Mouse (Mus musculus): ENCODE measurements around the gene Srgn.
A peak's percentile ranks its signal among the peaks of the same experiment; 100 is the strongest.
"Not testable (repeated sequence)": the region's sequence is repeated elsewhere in the genome, so short reads cannot be mapped to it uniquely, and the experiment has no call there.

The Srgn gene

DNA sequence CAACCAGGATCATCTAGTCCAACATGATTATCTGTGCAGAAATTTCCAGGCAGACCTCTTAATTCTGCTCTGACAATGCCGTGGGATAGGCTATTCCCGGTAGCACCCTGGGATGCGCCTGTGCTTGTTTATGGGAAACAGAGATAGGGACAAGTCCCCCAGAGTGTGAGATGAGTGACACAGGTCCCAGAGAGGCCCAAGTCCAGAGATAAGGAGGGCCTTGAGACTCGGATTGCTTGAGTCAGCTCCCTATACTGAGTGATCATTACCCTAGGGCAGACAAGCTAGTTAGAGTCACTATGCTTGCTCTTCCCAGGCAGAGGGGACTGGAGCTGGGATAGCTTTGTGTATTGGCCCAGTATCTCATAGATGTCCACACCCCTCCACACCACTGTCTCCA, 5.5 kb downstream of the Srgn start:
- no peak for DNase-seq (ENCODE audit: low spot score)

GRCm38 (mm10) chr10:62520911-62521310, 6.3 kb downstream of the Srgn start:
- DNase-seq (ENCODE audit: low spot score): no peak

- DNase-seq (ENCODE audit: low spot score): peak; percentile 10
Observed at GRCm38 (mm10) chr10:62517511-62517910, 9.7 kb downstream of the Srgn start.

GRCm38 (mm10) chr10:62512855-62513254, 14.4 kb downstream of the Srgn start:
- DNase-seq (ENCODE audit: low spot score): no peak

DNA sequence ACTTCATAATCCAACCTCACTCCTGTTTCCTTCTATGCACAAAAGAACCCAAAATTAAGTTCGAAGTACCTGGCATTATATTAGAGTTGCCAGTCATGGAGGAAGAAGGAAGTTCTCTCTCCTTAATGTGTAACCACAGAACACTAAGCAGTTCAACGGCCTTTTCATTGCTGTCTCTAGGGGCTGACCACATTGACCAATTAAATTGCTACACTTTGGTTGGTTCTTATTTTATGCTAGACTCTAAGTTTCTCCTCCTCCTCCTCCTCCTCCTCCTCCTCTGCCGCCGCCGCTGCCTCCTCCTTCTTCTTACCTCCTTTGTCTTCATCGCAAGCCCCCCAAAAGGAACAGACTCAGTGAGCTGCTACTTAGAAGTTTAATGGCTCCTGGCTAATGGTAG, 15.7 kb downstream of the Srgn start:
- no peak for DNase-seq (ENCODE audit: low spot score)

- DNase-seq (ENCODE audit: low spot score): peak; percentile 51
Observed at GRCm38 (mm10) chr10:62509032-62509656, 18.1 kb downstream of the Srgn start.

DNA sequence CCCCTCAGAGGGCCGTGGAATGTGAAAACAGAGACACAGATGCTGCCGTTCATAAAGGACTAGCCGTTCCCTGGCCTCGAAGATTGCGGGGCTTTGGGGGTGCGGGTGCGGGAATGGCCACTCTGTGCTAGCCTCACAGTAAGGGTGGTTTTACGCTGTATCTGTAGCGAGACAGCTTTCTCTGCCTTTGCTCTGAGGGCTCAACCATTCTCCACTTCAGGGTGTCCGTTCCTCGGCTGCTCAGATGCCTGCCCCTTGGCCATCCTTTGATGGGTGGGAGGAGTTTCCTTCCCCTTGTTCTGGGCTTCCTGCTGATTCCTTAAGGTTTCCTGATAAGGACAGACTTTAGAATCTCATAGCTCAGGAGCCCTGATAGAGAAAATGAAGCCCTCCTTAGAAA, 18.8 kb downstream of the Srgn start:
- DNase-seq (ENCODE audit: low spot score): peak; percentile 81

DNA sequence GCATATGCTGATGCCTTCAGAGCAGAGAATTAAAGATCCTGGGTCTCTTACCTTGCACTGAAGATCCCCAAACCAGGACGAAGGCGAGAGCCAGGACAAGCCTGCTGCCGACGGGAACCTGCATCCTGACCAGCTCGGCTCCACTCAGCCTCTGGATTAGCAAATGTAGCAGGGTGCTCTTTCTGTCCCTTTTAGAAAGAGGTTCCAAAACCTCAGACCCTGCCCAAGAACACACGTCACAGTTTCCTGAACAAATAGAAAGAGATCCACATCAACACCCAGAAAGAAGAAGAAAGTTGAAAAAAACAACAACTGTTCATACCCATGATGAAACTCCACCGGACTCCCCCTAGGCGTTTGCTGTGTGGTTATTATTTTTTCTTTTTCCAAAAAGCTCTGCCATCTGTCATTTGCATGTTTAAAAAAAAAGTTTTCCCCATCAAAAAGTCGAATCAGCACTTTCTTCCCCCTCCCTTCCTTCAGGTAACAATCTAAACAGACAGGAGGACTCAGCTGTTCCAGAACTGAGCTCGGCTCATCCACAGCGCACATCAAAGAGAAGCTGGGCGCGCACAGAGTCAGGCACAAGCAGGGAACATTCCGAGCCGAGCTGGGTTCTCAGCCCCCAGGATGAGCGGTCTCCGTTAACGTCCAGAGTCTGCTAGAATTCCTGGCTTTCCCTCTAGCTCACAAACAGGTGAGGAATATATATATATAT, 19.5 kb downstream of the Srgn start:
- DNase-seq (ENCODE audit: low spot score): peak; percentile 87

DNA sequence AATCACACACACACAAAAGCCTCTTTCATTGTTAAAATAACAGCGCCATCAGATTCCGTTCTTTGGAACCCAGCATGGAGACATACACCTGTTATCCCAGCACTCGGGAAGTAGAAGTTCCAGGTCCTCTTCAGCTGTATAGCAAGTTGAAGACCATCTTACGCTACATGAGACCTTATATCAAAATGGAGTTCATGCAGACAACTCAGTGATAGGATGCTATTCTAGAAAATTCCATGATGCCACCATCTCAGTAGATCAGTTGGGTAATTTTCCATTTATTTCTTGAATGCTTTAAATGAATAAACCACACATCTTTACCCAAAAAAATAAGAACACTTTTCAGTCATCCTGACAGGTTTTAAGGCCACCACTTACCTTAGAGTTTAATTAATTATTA, 20.2 kb downstream of the Srgn start:
- DNase-seq (ENCODE audit: low spot score): no peak

GRCm38 (mm10) chr10:62506019-62506556, 21.2 kb downstream of the Srgn start:
- DNase-seq (ENCODE audit: low spot score): peak; percentile 61

- DNase-seq (ENCODE audit: low spot score): no peak
Observed at GRCm38 (mm10) chr10:62505224-62505983, 21.8 kb downstream of the Srgn start.

DNA sequence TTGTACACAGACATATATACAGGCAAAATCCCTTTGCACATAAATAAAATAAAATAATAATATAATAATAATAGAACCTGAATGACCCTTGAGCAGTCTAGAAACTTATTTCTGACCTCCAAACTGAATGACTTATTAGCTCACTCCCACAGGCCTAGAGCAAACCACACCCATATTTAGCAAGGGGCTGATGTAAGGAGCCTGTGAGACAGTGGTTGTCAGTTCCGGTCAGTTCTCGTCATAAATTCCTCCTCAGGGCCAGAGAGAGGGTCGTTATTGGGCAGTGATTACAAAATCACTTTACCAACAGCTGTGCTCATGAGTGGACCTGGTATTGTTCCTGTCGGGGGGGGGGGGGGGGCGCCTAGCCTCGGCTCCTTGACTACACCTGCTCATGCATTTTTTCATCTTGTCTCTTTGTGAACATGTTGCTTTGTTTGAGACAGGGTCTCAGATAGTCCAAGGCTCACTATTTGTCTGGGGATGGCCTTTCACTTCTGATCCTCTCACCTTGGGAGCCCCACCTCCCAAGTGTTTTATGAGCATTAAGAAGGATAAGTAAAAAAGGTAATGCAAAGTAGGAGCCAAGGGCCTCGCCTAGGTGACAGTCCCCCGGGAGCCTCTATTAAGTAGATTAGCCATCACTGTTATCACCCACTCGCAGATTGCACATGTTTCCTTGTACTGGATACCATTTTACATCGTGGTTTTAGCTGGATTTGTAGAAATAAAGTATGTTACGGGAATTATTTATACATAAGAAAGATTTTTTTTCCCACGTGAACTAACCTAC, 23.2 kb downstream of the Srgn start:
- DNase-seq (ENCODE audit: low spot score): peak; percentile 48

GRCm38 (mm10) chr10:62503353-62503752, 23.9 kb downstream of the Srgn start:
- peak; percentile 36 for DNase-seq (ENCODE audit: low spot score)

DNA sequence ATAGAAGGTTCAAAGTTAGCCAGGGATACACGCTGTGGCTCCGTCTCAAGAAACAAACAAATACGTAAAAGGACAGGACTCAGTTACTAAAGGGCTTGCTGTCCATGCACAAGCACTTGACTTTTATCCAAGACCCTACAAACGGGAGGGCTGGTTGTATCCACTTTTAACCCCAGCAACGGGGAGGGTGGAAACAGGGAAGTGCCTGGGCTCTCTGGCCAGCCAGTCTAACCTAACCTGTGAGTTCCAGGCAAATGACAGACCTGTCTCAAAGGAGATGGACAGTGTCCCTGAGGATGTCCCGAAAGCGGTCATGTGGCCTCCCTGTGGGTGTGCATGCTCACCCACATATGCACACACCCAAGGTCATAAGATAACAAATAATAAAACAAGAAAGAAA, 25.3 kb downstream of the Srgn start:
- DNase-seq (ENCODE audit: low spot score): no peak

DNA sequence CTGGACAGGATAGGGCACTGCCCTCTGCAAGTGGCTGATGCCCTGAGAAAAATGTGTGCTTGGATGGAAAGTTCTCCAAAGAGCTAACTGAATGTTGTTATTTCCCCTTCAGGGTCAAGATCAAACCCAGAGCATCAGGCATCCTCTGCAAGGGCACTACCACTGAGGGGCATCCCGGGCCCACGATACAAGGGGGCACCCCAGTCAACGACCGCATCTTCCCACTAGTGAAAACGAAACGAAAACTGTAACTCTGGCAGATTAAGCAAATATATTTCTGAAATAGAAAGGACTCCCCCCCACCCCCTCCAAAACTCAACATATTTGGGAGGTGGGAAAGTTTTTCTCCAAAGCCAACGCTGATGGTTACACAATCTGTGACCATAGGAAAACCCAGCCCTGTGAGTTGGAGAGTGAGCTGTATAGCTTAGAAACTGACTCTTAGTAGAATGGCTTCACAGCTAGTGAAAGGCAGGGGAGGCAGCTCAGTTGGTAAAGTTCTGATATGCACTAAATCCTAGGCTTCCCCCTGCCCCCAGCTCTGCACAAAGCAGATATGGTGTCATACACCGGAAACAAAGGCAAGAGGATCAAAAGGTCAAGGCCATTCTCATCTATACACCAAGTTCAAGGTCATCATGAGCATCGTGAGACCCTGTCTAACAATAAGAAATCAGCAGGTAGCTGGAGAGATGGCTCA, 26.2 kb downstream of the Srgn start:
- DNase-seq (ENCODE audit: low spot score): no peak

GRCm38 (mm10) chr10:62500088-62500915, 26.9 kb downstream of the Srgn start:
- DNase-seq (ENCODE audit: low spot score): peak; percentile 82

- DNase-seq (ENCODE audit: low spot score): not testable (repeated sequence)
Observed at GRCm38 (mm10) chr10:62491681-62492080, 35.6 kb downstream of the Srgn start.

DNA sequence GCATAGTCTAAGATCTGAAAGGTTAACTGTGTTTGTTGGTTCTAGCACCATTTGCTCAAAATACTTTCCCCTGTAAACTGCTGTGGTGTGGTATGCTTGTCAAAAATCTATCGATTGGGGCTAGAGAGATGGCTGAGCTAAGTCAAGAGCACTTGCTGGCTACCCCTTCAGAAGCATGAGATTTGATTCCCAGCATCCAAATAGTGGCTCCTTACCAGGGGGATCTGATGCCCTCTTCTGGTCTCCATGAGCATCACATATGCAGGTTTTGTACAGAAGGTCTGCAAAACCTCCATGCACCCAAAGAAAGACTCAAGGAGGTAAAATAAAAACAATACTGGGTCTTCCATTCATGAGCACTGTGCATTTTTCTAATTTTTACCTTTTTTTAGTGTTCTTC, 39.0 kb downstream of the Srgn start:
- DNase-seq (ENCODE audit: low spot score): peak; percentile 74

- DNase-seq (ENCODE audit: low spot score): peak; percentile 99
Observed at GRCm38 (mm10) chr10:62486618-62487415, 40.4 kb downstream of the Srgn start, which contains the start of gene Vps26a. TSS of gene Vps26a (minus strand) at chr10:62486805.

Data from lung, postnatal 25 days (tissue).